Mouse (Mus musculus): ENCODE results near the gene Idnk.

- TF ChIP-seq CTCF (IDR thresholded peaks at IDR 0.05; ENCODE audit: control insufficient read depth, insufficient read depth, insufficient replicate concordance, low read depth, low read length) (no peak), POLR2A (IDR thresholded peaks at IDR 0.05; ENCODE audit: control insufficient read depth, low read depth, low read length) (no peak)
Observed at GRCm38 (mm10) chr13:58126126-58126525, 31.3 kb upstream of the Idnk start.

Data from testis, adult 2 months (tissue).